Mouse (Mus musculus) liver, embryonic 14.5 days (tissue): Measurements from ENCODE around the gene Snw1. TPM values are rescaled to one million over a fixed set of nuclear protein-coding genes. Genes with fewer than 3 reads are reported as not detected.

ENCODE experiments used
- ATAC-seq: fragments of 200-750 bp; cut with Nextera tagmentation; 2 replicates; pipeline ENCODE4 v1.8.0; 2017; ENCODE audit warnings: moderate number of reproducible peaks, mild to moderate bottlenecking, moderate library complexity; ENCODE audit not compliant: insufficient read depth
- DNase-seq, 3 experiments: peaks; one replicate each; pipeline ENCODE4 v3.0.0-alpha.2; 2012 to 2013; ENCODE audit warnings: low read depth in 3 of 3, low spot score in 3 of 3
- H3K27ac ChIP-seq: fragments of 300-500 bp; sonication (generic); 2 replicates; pipeline ENCODE4 v1.5.1; 2014; ENCODE audit warnings: moderate library complexity, mild to moderate bottlenecking, control low read depth, inconsistent platforms
- H3K27me3 ChIP-seq: fragments of 300-500 bp; sonication (generic); 2 replicates; pipeline ENCODE4 v1.6.1; 2014; ENCODE audit warnings: mild to moderate bottlenecking, low read length, moderate library complexity; ENCODE audit not compliant: control insufficient read depth, insufficient read depth
- H3K36me3 ChIP-seq: fragments of 300-500 bp; sonication (generic); replicated peaks from 2 replicates; pipeline ENCODE4 v1.6.1; 2014; ENCODE audit warnings: low read depth; ENCODE audit not compliant: control insufficient read depth, insufficient read depth
- H3K4me1 ChIP-seq, 2 experiments: fragments of 200-500 bp in 1 of 2; fragments of 300-500 bp in 1 of 2; sonication (generic) in 1 of 2; replicated peaks; 2 replicates each; pipeline ENCODE4 v1.6.1; 2012 to 2014; ENCODE audit warnings: antibody characterized with exemption in 1 of 2, inconsistent platforms in 1 of 2, low read length in 1 of 2; ENCODE audit not compliant: control insufficient read depth in 2 of 2, insufficient read depth in 2 of 2
- H3K4me2 ChIP-seq: fragments of 300-500 bp; sonication (generic); 2 replicates; pipeline ENCODE4 v1.6.1; 2014; ENCODE audit warnings: low read depth, mild to moderate bottlenecking, control low read depth, moderate library complexity
- H3K4me3 ChIP-seq, 2 experiments: fragments of 200-500 bp in 1 of 2; fragments of 300-500 bp in 1 of 2; sonication (generic) in 1 of 2; 2 replicates each; pipeline ENCODE4 v1.5.1; 2012 to 2014; ENCODE audit warnings: low read depth in 2 of 2, low read length in 2 of 2, mild to moderate bottlenecking in 2 of 2, control low read depth in 1 of 2, inconsistent platforms in 1 of 2, moderate library complexity in 1 of 2; ENCODE audit not compliant: insufficient read depth in 1 of 2
- H3K9ac ChIP-seq: fragments of 300-500 bp; sonication (generic); replicated peaks from 2 replicates; pipeline ENCODE4 v1.6.1; 2014; ENCODE audit warnings: mild to moderate bottlenecking, control low read depth, moderate library complexity
- H3K9me3 ChIP-seq: fragments of 300-500 bp; sonication (generic); 2 replicates; pipeline ENCODE4 v1.6.1; 2016; ENCODE audit warnings: low read length, mixed read lengths; ENCODE audit not compliant: control insufficient read depth
- CTCF ChIP-seq: IDR thresholded peaks from 2 replicates; pipeline ENCODE4 v1.5.1; 2016; ENCODE audit warnings: antibody characterized with exemption, low read depth, control low read depth
- EP300 ChIP-seq: IDR thresholded peaks from 2 replicates; pipeline ENCODE4 v1.6.1; 2016; ENCODE audit warnings: antibody characterized with exemption, low read depth
- WGBS: fragments of 180-500 bp; shearing (Covaris S2); extraction: QIAGEN DNeasy Blood & Tissue Kit; methylation state at CpG from one replicate; pipeline ENCODE4 v1.1.7; 2014; ENCODE audit not compliant: insufficient replicate concordance; 5-methylcytosine and 5-hydroxymethylcytosine counted together
- polyA plus RNA-seq, 2 experiments: library from polyadenylated mRNA; depleted of rRNA in 1 of 2; stranded (reverse) in 1 of 2; unstranded in 1 of 2; fragments of >200 nt; fragmentation: Nextera tagmentation in 1 of 2; extraction: Ambion mirVana in 1 of 2; gene quantifications; 2 replicates each; pipeline versions ENCODE4 v1.2.1 to v1.2.3; 2012 to 2014

The Snw1 gene
- polyA plus RNA-seq, 2 experiments, result 19.5 to 55.5 TPM

- Histone ChIP-seq H3K4me3 (no peak overlapping the region), H3K9me3 (no peaks in the 10 kb centered on the region), H3K27me3 (no peaks in the 10 kb centered on the region), H3K36me3 (no peaks in the 10 kb centered on the region), H3K4me1 (peaks cover 0 to 5% of the 10 kb centered on the region in 2 experiments; a peak in 2 of 4 replicates), H3K9ac (no peak overlapping the region), H3K4me2 (no peak overlapping the region), H3K27ac (no peak overlapping the region)
- DNase-seq (no peak), ATAC-seq (no peak)
- 47% methylated on average over 12 of the region's 12 CpGs for WGBS
- TF ChIP-seq EP300, result no peak
- TF ChIP-seq CTCF, result no peak
These were observed 52.0 kb downstream of the Snw1 start for GRCm38 (mm10) chr12:87419974-87420485.

GRCm38 (mm10) chr12:87418921-87419320 is 53.2 kb downstream of the Snw1 start:
- no peak overlapping the region for H3K4me3 ChIP-seq
- H3K27me3 ChIP-seq, result no peaks in the 10 kb centered on the region
- DNase-seq, result no peak
- no peak overlapping the region for H3K9ac ChIP-seq
- 66% methylated on average over 5 of the region's 5 CpGs for WGBS
- H3K36me3 ChIP-seq, result no peaks in the 10 kb centered on the region
- H3K4me1 ChIP-seq, result peaks cover 0 to 5% of the 10 kb centered on the region in 2 experiments; a peak in 2 of 4 replicates
- ATAC-seq, result no peak
- no peak overlapping the region for H3K4me2 ChIP-seq
- no peaks in the 10 kb centered on the region for H3K9me3 ChIP-seq
- H3K27ac ChIP-seq, result no peak overlapping the region
- TF ChIP-seq CTCF, result no peak
- TF ChIP-seq EP300, result no peak

- no peaks in the 10 kb centered on the region for H3K27me3 ChIP-seq
- no peaks in the 10 kb centered on the region for H3K36me3 ChIP-seq
- peaks cover 0 to 5% of the 10 kb centered on the region in 2 experiments; a peak in 2 of 4 replicates for H3K4me1 ChIP-seq
- ATAC-seq (peak; percentile 47; the same call in 1 of the 2 replicates), DNase-seq (peak; percentile 51 to 54 (median 52))
- no peaks in the 10 kb centered on the region for H3K9me3 ChIP-seq
- no peak overlapping the region for H3K4me3 ChIP-seq
- H3K27ac ChIP-seq, result no peak overlapping the region
- TF ChIP-seq EP300 (no peak), CTCF (peak; percentile 92)
- no peak overlapping the region for H3K4me2 ChIP-seq
- no peak overlapping the region for H3K9ac ChIP-seq
- WGBS, result 12% methylated on average over 7 of the region's 7 CpGs
These were observed 55.4 kb downstream of the Snw1 start for GRCm38 (mm10) chr12:87416690-87417089.

- TF ChIP-seq EP300 (no peak), CTCF (no peak)
- no peak overlapping the region for H3K4me2 ChIP-seq
- 48% methylated on average over 4 of the region's 4 CpGs for WGBS
- H3K27me3 ChIP-seq, result no peaks in the 10 kb centered on the region
- no peaks in the 10 kb centered on the region for H3K9me3 ChIP-seq
- no peak overlapping the region for H3K4me3 ChIP-seq
- peaks cover 0 to 5% of the 10 kb centered on the region in 2 experiments; a peak in 2 of 4 replicates for H3K4me1 ChIP-seq
- H3K27ac ChIP-seq, result no peak overlapping the region
- DNase-seq (no peak), ATAC-seq (no peak)
- no peaks in the 10 kb centered on the region for H3K36me3 ChIP-seq
- H3K9ac ChIP-seq, result no peak overlapping the region
These were observed 56.7 kb downstream of the Snw1 start for GRCm38 (mm10) chr12:87415358-87415757.

GRCm38 (mm10) chr12:87413179-87413790 is 58.8 kb downstream of the Snw1 start:
- 7% methylated on average over 4 of the region's 4 CpGs for WGBS
- no peaks in the 10 kb centered on the region for H3K9me3 ChIP-seq
- DNase-seq (peak in 2 of 3 experiments; percentile 16 to 40), ATAC-seq (no peak)
- H3K27me3 ChIP-seq, result no peaks in the 10 kb centered on the region
- no peak overlapping the region for H3K27ac ChIP-seq
- no peak overlapping the region for H3K4me2 ChIP-seq
- no peak overlapping the region for H3K4me3 ChIP-seq
- no peak overlapping the region for H3K9ac ChIP-seq
- no peaks in the 10 kb centered on the region for H3K36me3 ChIP-seq
- H3K4me1 ChIP-seq, result peaks cover 0 to 1% of the 10 kb centered on the region in 2 experiments; a peak in 1 of 4 replicates
- no peak for TF ChIP-seq EP300
- TF ChIP-seq CTCF, result peak; percentile 90
